Mouse (Mus musculus): ENCODE data around the gene Hoxa9.

DNA sequence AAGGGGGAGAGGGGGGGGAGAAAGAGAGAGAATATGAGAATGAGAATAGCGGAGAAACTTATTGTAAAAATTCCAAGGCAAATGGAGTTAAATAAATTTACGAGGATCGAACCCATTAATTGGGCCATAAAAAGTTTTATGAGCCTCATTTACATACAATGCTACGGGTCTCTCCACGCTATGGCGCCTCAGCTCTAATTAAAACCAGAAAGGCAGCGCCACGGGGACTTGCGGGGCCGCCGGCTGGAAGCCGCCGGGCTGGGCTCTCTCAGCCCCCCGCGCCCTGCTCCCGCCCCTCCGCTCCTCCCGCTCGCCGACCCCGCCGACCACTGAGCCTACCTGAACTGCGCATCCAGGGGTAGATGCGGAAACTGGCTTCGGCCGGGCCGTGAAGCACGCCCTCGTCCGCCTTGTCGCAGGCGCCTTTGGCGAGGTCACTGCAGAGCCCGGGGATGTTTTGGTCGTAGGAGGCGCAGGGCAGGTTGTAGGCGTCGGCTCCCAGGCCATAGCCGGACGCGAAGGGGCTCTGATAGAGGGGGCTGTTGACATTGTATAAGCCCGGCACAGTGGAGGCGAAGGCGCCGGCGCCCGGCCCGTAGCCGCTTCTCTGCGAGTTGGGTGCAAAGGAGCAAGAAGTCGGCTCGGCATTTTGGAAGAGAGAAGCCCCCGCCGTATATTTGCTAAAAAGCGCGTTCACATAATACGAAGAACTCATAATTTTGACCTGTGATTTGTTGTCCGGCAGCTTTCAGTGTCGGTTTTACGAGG lies 14.0 kb downstream of the Hoxa9 start:
- TF ChIP-seq CTCF (IDR thresholded peaks at IDR 0.05; ENCODE audit: low read depth) (no peak), EP300 (IDR thresholded peaks at IDR 0.05; ENCODE audit: low read depth) (no peak)
